Mouse (Mus musculus) forebrain, embryonic 13.5 days (tissue): Measurements from ENCODE around the gene Krtap10-4. TPM values are rescaled to one million over a fixed set of nuclear protein-coding genes. Genes with fewer than 3 reads are reported as not detected.

Source experiments
- ATAC-seq: fragments of 200-750 bp; cut with Nextera tagmentation; 2 replicates; pipeline ENCODE4 v1.8.0; 2017
- H3K27ac ChIP-seq: fragments of 300-500 bp; sonication (generic); 2 replicates; pipeline ENCODE4 v1.5.1; 2015; ENCODE audit warnings: inconsistent platforms, mild to moderate bottlenecking, moderate library complexity
- H3K27me3 ChIP-seq: fragments of 300-500 bp; sonication (generic); 2 replicates; pipeline ENCODE4 v1.6.1; 2015; ENCODE audit warnings: mild to moderate bottlenecking, inconsistent platforms
- H3K36me3 ChIP-seq: fragments of 300-500 bp; sonication (generic); 2 replicates; pipeline ENCODE4 v1.6.1; 2015; ENCODE audit warnings: mild to moderate bottlenecking, inconsistent platforms; ENCODE audit not compliant: poor library complexity, severe bottlenecking
- H3K4me1 ChIP-seq: fragments of 300-500 bp; sonication (generic); 2 replicates; pipeline ENCODE4 v1.6.1; 2015; ENCODE audit warnings: inconsistent platforms
- H3K4me2 ChIP-seq: fragments of 300-500 bp; sonication (generic); 2 replicates; pipeline ENCODE4 v1.6.1; 2015; ENCODE audit warnings: inconsistent platforms, mild to moderate bottlenecking, moderate library complexity
- H3K4me3 ChIP-seq: fragments of 300-500 bp; sonication (generic); 2 replicates; pipeline ENCODE4 v1.5.1; 2015; ENCODE audit warnings: mild to moderate bottlenecking, inconsistent platforms
- H3K9ac ChIP-seq: fragments of 300-500 bp; sonication (generic); 2 replicates; pipeline ENCODE4 v1.6.1; 2015; ENCODE audit warnings: mild to moderate bottlenecking, inconsistent platforms
- H3K9me3 ChIP-seq: fragments of 300-500 bp; sonication (generic); replicated peaks from 2 replicates; pipeline ENCODE4 v1.6.1; 2016; ENCODE audit warnings: inconsistent platforms
- WGBS: fragments of 180-500 bp; shearing (Covaris S2); methylation state at CpG from one replicate; pipeline ENCODE4 v1.1.7; 2015; 5-methylcytosine and 5-hydroxymethylcytosine counted together
- polyA plus RNA-seq: library from polyadenylated mRNA; unstranded; fragments of >200 nt; fragmentation: Nextera tagmentation; extraction: Ambion mirVana; gene quantifications from 2 replicates; pipeline ENCODE4 v1.2.1, GENCODE M21; 2015

The Krtap10-4 gene
- not detected in 2 replicates for polyA plus RNA-seq

- 75% methylated on average over 6 of the region's 6 CpGs for WGBS
- Histone ChIP-seq H3K27ac (no peak within 1 kb of the TSS), H3K27me3 (no peaks in the 10 kb centered on the region), H3K36me3 (no peaks in the 10 kb centered on the region), H3K9me3 (no peaks in the 10 kb centered on the region), H3K9ac (no peak within 1 kb of the TSS), H3K4me2 (no peak within 1 kb of the TSS), H3K4me3 (no peak within 1 kb of the TSS), H3K4me1 (no peaks in the 10 kb centered on the region)
- ATAC-seq = no peak
Measured at GRCm38 (mm10) chr10:77826951-77827350, at the start of gene Krtap10-4. Krtap10-4 (minus strand) TSS chr10:77827095.

- Histone ChIP-seq H3K4me2 (no peak overlapping the region), H3K9ac (no peak overlapping the region), H3K27me3 (no peaks in the 10 kb centered on the region), H3K4me3 (no peak overlapping the region), H3K27ac (no peak overlapping the region), H3K4me1 (0 out of 2 replicates have a peak, but pooled peaks cover 3% of the 10 kb centered on the region), H3K36me3 (no peaks in the 10 kb centered on the region), H3K9me3 (no peaks in the 10 kb centered on the region)
- ATAC-seq = no peak
- WGBS = 86% methylated on average over 7 of the region's 7 CpGs
Measured at GRCm38 (mm10) chr10:77869651-77870050, 42.8 kb upstream of the Krtap10-4 start.

- 47% methylated on average over 1 of the region's 1 CpGs for WGBS
- H3K27ac ChIP-seq = no peak overlapping the region
- H3K4me2 ChIP-seq = no peak overlapping the region
- no peaks in the 10 kb centered on the region for H3K36me3 ChIP-seq
- no peak for ATAC-seq
- no peak overlapping the region for H3K4me3 ChIP-seq
- H3K4me1 ChIP-seq = 0 out of 2 replicates have a peak, but pooled peaks cover 5% of the 10 kb centered on the region
- no peaks in the 10 kb centered on the region for H3K9me3 ChIP-seq
- H3K27me3 ChIP-seq = no peaks in the 10 kb centered on the region
- H3K9ac ChIP-seq = no peak overlapping the region
Measured at GRCm38 (mm10) chr10:77867546-77867945, 40.7 kb upstream of the Krtap10-4 start.

- Histone ChIP-seq H3K36me3 (no peaks in the 10 kb centered on the region), H3K4me2 (peak overlapping the region; percentile 44), H3K27ac (no peak overlapping the region), H3K4me1 (0 out of 2 replicates have a peak, but pooled peaks cover 5% of the 10 kb centered on the region), H3K9me3 (no peaks in the 10 kb centered on the region), H3K9ac (peak overlapping the region; percentile 27; the same call in 1 of the 2 replicates), H3K27me3 (no peaks in the 10 kb centered on the region; the same call in 1 of the 2 replicates), H3K4me3 (peak overlapping the region; percentile 17; the same call in 1 of the 2 replicates)
- ATAC-seq = no peak
- WGBS = 40% methylated on average over 11 of the region's 11 CpGs
Measured at GRCm38 (mm10) chr10:77864762-77865143, 37.9 kb upstream of the Krtap10-4 start.

GRCm38 (mm10) chr10:77864067-77864761 is 37.3 kb upstream of the Krtap10-4 start:
- 38% methylated on average over 14 of the region's 14 CpGs for WGBS
- H3K36me3 ChIP-seq = no peaks in the 10 kb centered on the region
- H3K4me2 ChIP-seq = peak overlapping the region; percentile 44
- H3K9ac ChIP-seq = peak overlapping the region; percentile 27; the same call in 1 of the 2 replicates
- H3K27me3 ChIP-seq = no peaks in the 10 kb centered on the region; the same call in 1 of the 2 replicates
- no peaks in the 10 kb centered on the region for H3K9me3 ChIP-seq
- ATAC-seq = peak; percentile 53; the same call in 1 of the 2 replicates
- no peak overlapping the region for H3K27ac ChIP-seq
- H3K4me3 ChIP-seq = peak overlapping the region; percentile 17; the same call in 1 of the 2 replicates
- H3K4me1 ChIP-seq = 0 out of 2 replicates have a peak, but pooled peaks cover 5% of the 10 kb centered on the region

GRCm38 (mm10) chr10:77861675-77862074 is 34.8 kb upstream of the Krtap10-4 start, which contains the start of gene Gm3285:
Gm3285 (plus strand) TSS chr10:77861975.
- Histone ChIP-seq H3K9me3 (no peaks in the 10 kb centered on the region), H3K4me2 (no peak within 1 kb of the TSS), H3K36me3 (no peaks in the 10 kb centered on the region), H3K27me3 (no peaks in the 10 kb centered on the region; the same call in 1 of the 2 replicates), H3K4me1 (0 out of 2 replicates have a peak, but pooled peaks cover 5% of the 10 kb centered on the region), H3K9ac (no peak within 1 kb of the TSS), H3K27ac (no peak within 1 kb of the TSS), H3K4me3 (no peak within 1 kb of the TSS)
- ATAC-seq = no peak
- 45% methylated on average over 7 of the region's 7 CpGs for WGBS

GRCm38 (mm10) chr10:77852559-77852958 is 25.7 kb upstream of the Krtap10-4 start, which contains the start of gene Gm10318:
Gm10318 (plus strand) TSS chr10:77852859.
- H3K9me3 ChIP-seq = 0 out of 2 replicates have a peak, but pooled peaks cover 3% of the 10 kb centered on the region
- no peaks in the 10 kb centered on the region for H3K27me3 ChIP-seq
- no peak within 1 kb of the TSS for H3K27ac ChIP-seq
- 0 out of 2 replicates have a peak, but pooled peaks cover 3% of the 10 kb centered on the region for H3K4me1 ChIP-seq
- 69% methylated on average over 9 of the region's 9 CpGs for WGBS
- no peak for ATAC-seq
- no peaks in the 10 kb centered on the region for H3K36me3 ChIP-seq
- no peak within 1 kb of the TSS for H3K9ac ChIP-seq
- H3K4me2 ChIP-seq = no peak within 1 kb of the TSS
- H3K4me3 ChIP-seq = no peak within 1 kb of the TSS

GRCm38 (mm10) chr10:77847538-77847937 is 20.6 kb upstream of the Krtap10-4 start:
- Histone ChIP-seq H3K36me3 (no peaks in the 10 kb centered on the region), H3K4me2 (no peak overlapping the region), H3K27me3 (no peaks in the 10 kb centered on the region), H3K4me3 (no peak overlapping the region), H3K4me1 (no peaks in the 10 kb centered on the region), H3K9me3 (peaks cover 16% of the 10 kb centered on the region), H3K9ac (no peak overlapping the region), H3K27ac (no peak overlapping the region)
- no peak for ATAC-seq
- 86% methylated on average over 2 of the region's 2 CpGs for WGBS

- 11% methylated on average over 2 of the region's 2 CpGs for WGBS
- no peak for ATAC-seq
- H3K4me3 ChIP-seq = no peak overlapping the region
Measured at GRCm38 (mm10) chr10:77846961-77847360, 20.1 kb upstream of the Krtap10-4 start.

GRCm38 (mm10) chr10:77846503-77846902 is 19.6 kb upstream of the Krtap10-4 start, which contains the start of gene Gm36176:
Gm36176 (plus strand) TSS chr10:77846803.
- H3K27ac ChIP-seq = no peak within 1 kb of the TSS
- peak within 1 kb of the TSS; percentile 26; the same call in 1 of the 2 replicates for H3K9ac ChIP-seq
- peaks cover 16% of the 10 kb centered on the region for H3K9me3 ChIP-seq
- H3K27me3 ChIP-seq = no peaks in the 10 kb centered on the region
- H3K4me1 ChIP-seq = no peaks in the 10 kb centered on the region
- no peaks in the 10 kb centered on the region for H3K36me3 ChIP-seq
- no peak within 1 kb of the TSS for H3K4me2 ChIP-seq
- no peak within 1 kb of the TSS for H3K4me3 ChIP-seq
- 100% methylated on average over 1 of the region's 3 CpGs for WGBS
- no peak for ATAC-seq

More at GRCm38 (mm10) chr10:77846961-77847360, 20.1 kb upstream of the Krtap10-4 start:
- Histone ChIP-seq H3K9me3 (peaks cover 16% of the 10 kb centered on the region), H3K27ac (no peak overlapping the region), H3K27me3 (no peaks in the 10 kb centered on the region), H3K4me1 (no peaks in the 10 kb centered on the region), H3K9ac (peak overlapping the region; percentile 26; the same call in 1 of the 2 replicates), H3K36me3 (no peaks in the 10 kb centered on the region), H3K4me2 (no peak overlapping the region)

GRCm38 (mm10) chr10:77839006-77839405 is 12.1 kb upstream of the Krtap10-4 start:
- no peak overlapping the region for H3K27ac ChIP-seq
- no peak overlapping the region for H3K4me3 ChIP-seq
- H3K4me1 ChIP-seq = no peaks in the 10 kb centered on the region
- no peak overlapping the region for H3K4me2 ChIP-seq
- no peak overlapping the region for H3K9ac ChIP-seq
- H3K9me3 ChIP-seq = peaks cover 11% of the 10 kb centered on the region
- ATAC-seq = no peak
- H3K27me3 ChIP-seq = no peaks in the 10 kb centered on the region
- 79% methylated on average over 6 of the region's 6 CpGs for WGBS
- no peaks in the 10 kb centered on the region for H3K36me3 ChIP-seq

- no peak for ATAC-seq
- 73% methylated on average over 9 of the region's 9 CpGs for WGBS
- no peaks in the 10 kb centered on the region for H3K9me3 ChIP-seq
- no peak within 1 kb of the TSS for H3K4me3 ChIP-seq
- no peak within 1 kb of the TSS for H3K9ac ChIP-seq
- no peaks in the 10 kb centered on the region for H3K4me1 ChIP-seq
- no peaks in the 10 kb centered on the region for H3K27me3 ChIP-seq
- H3K27ac ChIP-seq = no peak within 1 kb of the TSS
- no peaks in the 10 kb centered on the region for H3K36me3 ChIP-seq
- no peak within 1 kb of the TSS for H3K4me2 ChIP-seq
Measured at GRCm38 (mm10) chr10:77835647-77836046, 8.8 kb upstream of the Krtap10-4 start, which contains the start of gene Krtap10-10. Krtap10-10 (plus strand) TSS chr10:77835947.
